Mouse (Mus musculus): ENCODE measurements at regions not wholly inside any gene's neighbourhood (a gene's known extent, or its start where the extent isn't known, plus 50 kb on each side); places are given as distances from the start of the nearest gene placed in this dataset.

DNA sequence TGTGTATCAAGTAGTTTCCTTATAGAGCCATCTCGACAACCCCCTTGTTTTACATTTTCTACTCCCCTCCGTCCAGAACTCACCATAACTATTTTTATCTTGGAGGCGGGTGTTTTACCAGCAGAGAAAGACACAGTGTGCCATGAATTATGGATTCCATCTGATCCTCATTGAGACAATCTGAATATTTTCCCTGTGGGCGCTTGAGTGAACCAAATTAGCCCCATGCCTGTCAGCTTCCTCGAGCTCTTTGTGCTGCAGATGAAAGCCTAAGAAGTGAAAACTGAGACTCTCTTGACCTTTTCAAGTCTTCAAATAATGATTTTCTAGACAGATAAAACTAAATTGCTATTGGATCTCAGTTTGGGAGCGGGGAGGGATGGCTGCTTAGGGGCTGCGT is 134.0 kb upstream of the Ddx18 start:
- TF ChIP-seq CTCF (IDR thresholded peaks at IDR 0.05) = no peak
- Histone ChIP-seq H3K27ac (ENCODE audit: low read depth, low read length) (peak overlapping the region; percentile 43; the same call in 1 of the 2 replicates), H3K9me3 (ENCODE audit: low read length) (no peaks in the 10 kb centered on the region), H3K36me3 (ENCODE audit: insufficient read depth, low read length) (no peaks in the 10 kb centered on the region), H3K4me2 (ENCODE audit: low read depth, low read length, poor library complexity, severe bottlenecking) (no peak overlapping the region), H3K4me1 (ENCODE audit: insufficient read depth, low read length) (no peaks in the 10 kb centered on the region), H3K27me3 (ENCODE audit: insufficient read depth, low read length) (no peaks in the 10 kb centered on the region), H3K4me3 (ENCODE audit: low read depth, low read length) (no peak overlapping the region), H3K9ac (replicated peaks; ENCODE audit: low read length, poor library complexity, severe bottlenecking) (no peak overlapping the region)
- ATAC-seq (ENCODE audit: low FRiP score) (peak; percentile 41; the same call in 1 of the 2 replicates), DNase-seq (ENCODE audit: low spot score) (peak; percentile 48)
- WGBS = 19% methylated on average over 7 of the region's 7 CpGs

GRCm38 (mm10) chr1:121653901-121654300 is 86.1 kb upstream of the Ddx18 start:
- no peak overlapping the region for H3K4me2 ChIP-seq (ENCODE audit: low read depth, low read length, poor library complexity, severe bottlenecking)
- no peaks in the 10 kb centered on the region for H3K9me3 ChIP-seq (ENCODE audit: low read length)
- DNase-seq (ENCODE audit: low spot score) (no peak), ATAC-seq (ENCODE audit: low FRiP score) (no peak)
- H3K9ac ChIP-seq (replicated peaks; ENCODE audit: low read length, poor library complexity, severe bottlenecking) = no peak overlapping the region
- H3K27ac ChIP-seq (ENCODE audit: low read depth, low read length) = no peak overlapping the region
- H3K4me1 ChIP-seq (ENCODE audit: insufficient read depth, low read length) = no peaks in the 10 kb centered on the region
- 90% methylated on average over 1 of the region's 1 CpGs for WGBS
- no peak overlapping the region for H3K4me3 ChIP-seq (ENCODE audit: low read depth, low read length)
- no peak for TF ChIP-seq CTCF (IDR thresholded peaks at IDR 0.05)
- H3K36me3 ChIP-seq (ENCODE audit: insufficient read depth, low read length) = no peaks in the 10 kb centered on the region
- no peaks in the 10 kb centered on the region for H3K27me3 ChIP-seq (ENCODE audit: insufficient read depth, low read length)

- Histone ChIP-seq H3K36me3 (ENCODE audit: insufficient read depth, low read length) (no peaks in the 10 kb centered on the region), H3K4me2 (ENCODE audit: low read depth, low read length, poor library complexity, severe bottlenecking) (no peak overlapping the region), H3K9ac (replicated peaks; ENCODE audit: low read length, poor library complexity, severe bottlenecking) (no peak overlapping the region), H3K4me3 (ENCODE audit: low read depth, low read length) (no peak overlapping the region), H3K9me3 (ENCODE audit: low read length) (no peaks in the 10 kb centered on the region), H3K4me1 (ENCODE audit: insufficient read depth, low read length) (no peaks in the 10 kb centered on the region), H3K27me3 (ENCODE audit: insufficient read depth, low read length) (no peaks in the 10 kb centered on the region), H3K27ac (ENCODE audit: low read depth, low read length) (no peak overlapping the region)
- DNase-seq (ENCODE audit: low spot score) (no peak), ATAC-seq (ENCODE audit: low FRiP score) (no peak)
- no peak for TF ChIP-seq CTCF (IDR thresholded peaks at IDR 0.05)
- WGBS = 88% methylated on average over 3 of the region's 3 CpGs
These were observed 82.3 kb upstream of the Ddx18 start for GRCm38 (mm10) chr1:121650071-121650470.

DNA sequence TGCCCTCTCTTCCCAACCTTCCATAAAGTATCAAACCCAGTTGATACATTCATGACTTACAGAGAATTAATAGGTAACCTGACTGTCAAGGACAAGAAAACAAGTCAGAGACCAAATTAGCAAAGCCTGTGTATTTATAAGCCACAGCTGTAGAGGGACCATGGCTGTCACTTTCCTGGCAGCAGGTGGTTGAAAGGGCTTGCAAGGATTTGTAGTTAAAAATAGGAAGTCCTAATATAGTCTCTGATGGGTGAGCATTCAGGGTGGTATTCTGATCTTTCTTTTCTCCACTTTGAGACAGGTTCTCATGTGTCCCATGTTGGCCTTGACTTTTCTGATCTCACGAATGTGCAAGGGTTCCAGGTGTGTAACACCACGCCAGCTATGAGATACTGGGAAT is 63.7 kb upstream of the Ddx18 start:
- ATAC-seq (ENCODE audit: low FRiP score) = no peak
- WGBS = 92% methylated on average over 2 of the region's 2 CpGs
- Histone ChIP-seq H3K4me2 (ENCODE audit: low read depth, low read length, poor library complexity, severe bottlenecking) (no peak overlapping the region), H3K9ac (replicated peaks; ENCODE audit: low read length, poor library complexity, severe bottlenecking) (no peak overlapping the region), H3K27ac (ENCODE audit: low read depth, low read length) (no peak overlapping the region), H3K4me1 (ENCODE audit: insufficient read depth, low read length) (no peaks in the 10 kb centered on the region), H3K36me3 (ENCODE audit: insufficient read depth, low read length) (no peaks in the 10 kb centered on the region), H3K9me3 (ENCODE audit: low read length) (no peaks in the 10 kb centered on the region), H3K4me3 (ENCODE audit: low read depth, low read length) (no peak overlapping the region), H3K27me3 (ENCODE audit: insufficient read depth, low read length) (no peaks in the 10 kb centered on the region)
- no peak for TF ChIP-seq CTCF (IDR thresholded peaks at IDR 0.05)
- no peak for DNase-seq (ENCODE audit: low spot score)

GRCm38 (mm10) chr1:121620262-121620661 is 52.5 kb upstream of the Ddx18 start:
- Histone ChIP-seq H3K27ac (ENCODE audit: low read depth, low read length) (no peak overlapping the region), H3K4me3 (ENCODE audit: low read depth, low read length) (no peak overlapping the region), H3K27me3 (ENCODE audit: insufficient read depth, low read length) (no peaks in the 10 kb centered on the region), H3K4me1 (ENCODE audit: insufficient read depth, low read length) (no peaks in the 10 kb centered on the region), H3K9ac (replicated peaks; ENCODE audit: low read length, poor library complexity, severe bottlenecking) (no peak overlapping the region), H3K4me2 (ENCODE audit: low read depth, low read length, poor library complexity, severe bottlenecking) (no peak overlapping the region), H3K9me3 (ENCODE audit: low read length) (no peaks in the 10 kb centered on the region), H3K36me3 (ENCODE audit: insufficient read depth, low read length) (no peaks in the 10 kb centered on the region)
- no peak for TF ChIP-seq CTCF (IDR thresholded peaks at IDR 0.05)
- peak; percentile 26 for DNase-seq (ENCODE audit: low spot score)
- WGBS = 52% methylated on average over 7 of the region's 7 CpGs
- 0 out of 2 replicates have a peak, but pooled peaks have one; percentile 13 for ATAC-seq (ENCODE audit: low FRiP score)

DNA sequence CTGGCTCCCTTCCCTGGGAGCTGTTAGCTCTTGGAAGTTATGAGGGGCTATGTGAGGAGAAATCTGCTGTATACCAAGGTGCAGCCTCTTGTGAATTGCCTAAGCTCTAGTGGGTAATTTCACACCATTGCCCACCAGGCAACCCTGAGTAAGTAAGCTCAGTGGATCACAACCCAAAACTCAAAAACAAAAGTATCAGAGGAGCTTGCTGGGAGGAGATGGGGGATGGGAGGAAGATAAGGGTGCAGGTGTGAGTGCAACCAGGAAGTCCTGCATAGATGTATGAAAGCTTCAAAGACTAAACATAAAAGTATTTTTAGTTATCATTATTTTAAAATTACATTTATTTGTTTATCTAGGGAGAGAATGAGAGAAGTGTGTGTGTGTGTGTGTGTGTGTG is 50.8 kb upstream of the Ddx18 start:
- no peak overlapping the region for H3K27ac ChIP-seq (ENCODE audit: low read depth, low read length)
- H3K36me3 ChIP-seq (ENCODE audit: insufficient read depth, low read length) = no peaks in the 10 kb centered on the region
- no peak overlapping the region for H3K4me2 ChIP-seq (ENCODE audit: low read depth, low read length, poor library complexity, severe bottlenecking)
- H3K9me3 ChIP-seq (ENCODE audit: low read length) = no peaks in the 10 kb centered on the region
- no peak for TF ChIP-seq CTCF (IDR thresholded peaks at IDR 0.05)
- H3K4me3 ChIP-seq (ENCODE audit: low read depth, low read length) = no peak overlapping the region
- DNase-seq (ENCODE audit: low spot score) = no peak
- ATAC-seq (ENCODE audit: low FRiP score) = no peak
- no peak overlapping the region for H3K9ac ChIP-seq (replicated peaks; ENCODE audit: low read length, poor library complexity, severe bottlenecking)
- no peaks in the 10 kb centered on the region for H3K27me3 ChIP-seq (ENCODE audit: insufficient read depth, low read length)
- H3K4me1 ChIP-seq (ENCODE audit: insufficient read depth, low read length) = no peaks in the 10 kb centered on the region

Measured in midbrain, postnatal 0 days (tissue).